Mouse (Mus musculus) adrenal gland, postnatal 4 days (tissue): ENCODE results near the gene Olfr1432. TPM values are rescaled to one million over a fixed set of nuclear protein-coding genes. Genes with fewer than 3 reads are reported as not detected.
"Not testable (repeated sequence)": the region's sequence is repeated elsewhere in the genome, so short reads cannot be mapped to it uniquely, and the experiment has no call there.

Experiments
- DNase-seq, 2 experiments: peaks; one replicate each; pipeline ENCODE4 v3.0.0; 2021 to 2022; ENCODE audit warnings: low spot score in 2 of 2, mixed read lengths in 2 of 2
- long read RNA-seq, 2 experiments: library from polyadenylated mRNA; stranded (forward); transcript quantifications; one replicate each; pipeline ENCODE4 v2.0.0; 2021
- total RNA-seq, 2 experiments: library from RNA; stranded (reverse); gene quantifications; 2 replicates each; pipeline ENCODE4 v1.2.3; 2021

Gene Olfr1432
- total RNA-seq, result not detected
- long read RNA-seq, experiment 1, result 0 reads
- long read RNA-seq, experiment 2, result 0 reads

GRCm38 (mm10) chr19:12232496-12232895 is at the start of gene Olfr1432:
TSS of gene Olfr1432 (minus strand) at chr19:12232596.
- not testable (repeated sequence) for DNase-seq

DNA sequence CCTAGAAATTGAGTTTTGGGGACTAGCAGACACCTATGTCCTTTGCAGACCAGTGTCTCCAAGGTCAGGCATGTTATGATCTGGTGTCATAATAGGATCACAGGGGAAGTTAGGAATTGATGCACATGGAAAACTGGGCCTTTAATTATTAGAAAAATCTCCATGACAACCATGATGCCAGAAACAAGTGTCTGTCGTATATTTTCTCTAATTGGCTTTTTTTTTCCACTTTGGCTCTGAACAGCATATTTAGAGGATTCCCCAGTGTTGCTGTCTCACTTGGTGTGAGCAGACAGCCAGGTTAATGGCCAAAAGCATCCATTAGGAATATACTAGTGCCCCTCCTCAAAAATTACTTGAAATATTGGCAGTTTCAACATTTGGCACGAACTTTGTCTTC is 47.2 kb upstream of the Olfr1432 start, which contains the start of gene Olfr1434:
Olfr1434 (plus strand) TSS at position 301 of the 400 bp plus-strand sequence.
- no peak for DNase-seq

- DNase-seq, result no peak
Measured at GRCm38 (mm10) chr19:12260732-12261131, 28.3 kb upstream of the Olfr1432 start, which contains the start of gene Olfr235. TSS of gene Olfr235 (plus strand) at chr19:12261032.

- DNase-seq, result no peak
Measured at GRCm38 (mm10) chr19:12241559-12241958, 9.2 kb upstream of the Olfr1432 start, which contains the start of gene Olfr262. TSS of gene Olfr262 (minus strand) at chr19:12241659.

GRCm38 (mm10) chr19:12200334-12200733 is 32.1 kb downstream of the Olfr1432 start, which contains the start of gene Olfr1431:
TSS of gene Olfr1431 (plus strand) at chr19:12200634.
- no peak for DNase-seq

DNA sequence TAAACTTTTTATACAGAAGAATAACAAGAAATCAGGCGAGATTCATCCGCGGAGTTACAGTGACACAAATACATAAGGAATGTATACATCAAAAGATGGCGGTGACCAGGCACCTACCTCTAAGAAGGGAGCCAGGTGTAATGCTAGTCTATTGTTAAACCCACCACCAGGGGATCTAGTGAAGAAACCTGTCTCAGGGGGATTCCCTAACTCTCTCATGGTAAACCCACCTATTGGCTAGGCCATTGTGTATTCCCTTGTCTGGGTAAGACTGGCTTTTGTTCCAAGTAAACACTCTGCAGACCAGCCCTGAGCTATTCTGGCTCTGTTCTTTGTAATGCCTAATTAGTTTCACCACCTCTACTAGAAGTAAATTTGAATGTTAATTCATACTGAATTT is 33.3 kb downstream of the Olfr1432 start:
- DNase-seq, result not testable (repeated sequence)

Other genes starting within 250 kb of the Olfr1432 start
- not detected for gene Olfr1423, start 191.3 kb downstream of the Olfr1432 start, total RNA-seq
- not detected for gene Olfr1424, start 169.9 kb downstream of the Olfr1432 start, total RNA-seq
- not detected for gene Olfr1425, start 154.9 kb downstream of the Olfr1432 start, total RNA-seq
- gene Olfr1426, start 140.6 kb downstream of the Olfr1432 start, total RNA-seq, result not detected
- gene Olfr1427, start 129.3 kb downstream of the Olfr1432 start, total RNA-seq, result not detected
- gene Olfr1428, start 116.7 kb downstream of the Olfr1432 start, total RNA-seq, result not detected
- not detected for gene Olfr76, start 109.4 kb downstream of the Olfr1432 start, total RNA-seq
- gene Olfr1555-ps1, start 62.5 kb downstream of the Olfr1432 start, total RNA-seq, result not detected
- not detected for gene Olfr1431, start 32.0 kb downstream of the Olfr1432 start, total RNA-seq
- not detected for gene Olfr262, start 9.1 kb upstream of the Olfr1432 start, total RNA-seq
- gene Olfr235, start 28.4 kb upstream of the Olfr1432 start, total RNA-seq, result not detected
- gene Olfr1434, start 47.3 kb upstream of the Olfr1432 start, total RNA-seq, result not detected
- not detected for gene Olfr1436, start 66.5 kb upstream of the Olfr1432 start, total RNA-seq
- gene Olfr1437, start 92.5 kb upstream of the Olfr1432 start, total RNA-seq, result not detected
- gene Olfr1438-ps1, start 103.3 kb upstream of the Olfr1432 start, total RNA-seq, result not detected
- gene Olfr1440, start 154.7 kb upstream of the Olfr1432 start, total RNA-seq, result not detected
- gene Olfr1441, start 184.8 kb upstream of the Olfr1432 start, total RNA-seq, result not detected
- not detected for gene Pfpl, start 195.3 kb upstream of the Olfr1432 start, total RNA-seq
- 10 to 100 TPM; 22.3 to 23.5 TPM for gene Mpeg1, start 228.2 kb upstream of the Olfr1432 start, total RNA-seq